Mouse (Mus musculus) CH12.LX (cell line): Measurements from ENCODE around the gene Prmt3. TPM values are rescaled to one million over a fixed set of nuclear protein-coding genes. Genes with fewer than 3 reads are reported as not detected.

Experiments
- DNase-seq: peaks from one replicate; pipeline ENCODE4 v3.0.0-alpha.2; 2013; ENCODE audit errors: extremely low read depth
- H3K27ac ChIP-seq: 2 replicates; pipeline ENCODE4 v1.5.1; 2012; ENCODE audit warnings: low read depth, mild to moderate bottlenecking, control low read depth, moderate library complexity; ENCODE audit not compliant: insufficient read depth
- H3K27me3 ChIP-seq: replicated peaks from 2 replicates; pipeline ENCODE3; 2012; ENCODE audit warnings: inconsistent platforms
- H3K36me3 ChIP-seq, 2 experiments: replicated peaks in 1 of 2; 2 replicates each; pipeline versions ENCODE3 to v1.6.1; 2012; ENCODE audit warnings: inconsistent platforms in 1 of 2, low read length in 1 of 2, mild to moderate bottlenecking in 1 of 2, mixed read lengths in 1 of 2, moderate library complexity in 1 of 2; ENCODE audit not compliant: control insufficient read depth in 1 of 2, insufficient read depth in 1 of 2
- H3K4me1 ChIP-seq, 2 experiments: 2 replicates each; pipeline ENCODE4 v1.6.1; 2012; ENCODE audit warnings: inconsistent platforms in 1 of 2, moderate library complexity in 1 of 2; ENCODE audit not compliant: insufficient read depth in 2 of 2, control insufficient read depth in 1 of 2
- H3K4me2 ChIP-seq: 2 replicates; pipeline ENCODE4 v1.6.1; 2012; ENCODE audit warnings: low read depth, mild to moderate bottlenecking, control low read depth; ENCODE audit not compliant: poor library complexity, insufficient read depth, severe bottlenecking
- H3K4me3 ChIP-seq, 3 experiments: fragments of 150-350 bp in 1 of 3; sonication (generic) in 1 of 3; replicated peaks in 1 of 3; 2 replicates each; pipeline versions ENCODE3 to v1.5.1; 2011 to 2012; ENCODE audit warnings: low read depth in 2 of 3, low read length in 2 of 3, mild to moderate bottlenecking in 2 of 3, moderate library complexity in 2 of 3, control low read depth in 1 of 3, improper control_type of control experiment in 1 of 3, inconsistent platforms in 1 of 3, mixed read lengths in 1 of 3; ENCODE audit not compliant: poor library complexity in 1 of 3
- H3K79me2 ChIP-seq: replicated peaks from 2 replicates; pipeline ENCODE4 v1.6.1; 2012; ENCODE audit warnings: mild to moderate bottlenecking, moderate library complexity; ENCODE audit not compliant: control insufficient read depth, poor library complexity, insufficient read depth, severe bottlenecking; ENCODE audit errors: extremely low read depth
- H3K9ac ChIP-seq: 2 replicates; pipeline ENCODE4 v1.6.1; 2012; ENCODE audit warnings: low read depth, mild to moderate bottlenecking, control low read depth, moderate library complexity; ENCODE audit not compliant: insufficient read depth
- H3K9me3 ChIP-seq: replicated peaks from 2 replicates; pipeline ENCODE3; 2012; ENCODE audit warnings: low read length, inconsistent platforms, mixed read lengths
- CHD2 ChIP-seq: IDR thresholded peaks from 2 replicates; pipeline ENCODE4 v1.6.1; 2011; ENCODE audit warnings: low read length, improper control_type of control experiment
- E2F4 ChIP-seq: IDR thresholded peaks from 2 replicates; pipeline ENCODE4 v1.6.1; 2011; ENCODE audit warnings: low read depth, low read length, improper control_type of control experiment; ENCODE audit not compliant: insufficient replicate concordance
- GABPA ChIP-seq: IDR thresholded peaks from 2 replicates; pipeline ENCODE4 v1.6.1; 2012; ENCODE audit warnings: low read depth, low read length, improper control_type of control experiment, inconsistent platforms; ENCODE audit not compliant: insufficient replicate concordance
- MAFK ChIP-seq: IDR thresholded peaks from 2 replicates; pipeline ENCODE4 v1.6.1; 2011; ENCODE audit warnings: low read length, improper control_type of control experiment; ENCODE audit not compliant: insufficient replicate concordance
- MAX ChIP-seq: IDR thresholded peaks from 2 replicates; pipeline ENCODE4 v1.6.1; 2011; ENCODE audit warnings: low read length, improper control_type of control experiment
- MAZ ChIP-seq: IDR thresholded peaks from 2 replicates; pipeline ENCODE4 v1.6.1; 2012; ENCODE audit warnings: low read depth, mild to moderate bottlenecking, inconsistent platforms, low read length, improper control_type of control experiment, moderate library complexity
- PAX5 ChIP-seq: IDR thresholded peaks from 2 replicates; pipeline ENCODE4 v1.6.1; 2012; ENCODE audit warnings: low read length, inconsistent platforms, mixed read lengths
- POLR2AphosphoS2 ChIP-seq: IDR thresholded peaks from 2 replicates; pipeline ENCODE4 v1.6.1; 2011; ENCODE audit warnings: low read depth, low read length, improper control_type of control experiment
- SIN3A ChIP-seq: IDR thresholded peaks from 2 replicates; pipeline ENCODE4 v1.6.1; 2012; ENCODE audit warnings: low read length, improper control_type of control experiment, inconsistent platforms
- UBTF ChIP-seq: IDR thresholded peaks from 2 replicates; pipeline ENCODE4 v1.6.1; 2012; ENCODE audit warnings: low read depth, mild to moderate bottlenecking, inconsistent platforms, low read length, improper control_type of control experiment, moderate library complexity
- USF1 ChIP-seq: IDR thresholded peaks from 2 replicates; pipeline ENCODE4 v1.6.1; 2014; ENCODE audit warnings: low read depth, mild to moderate bottlenecking, inconsistent platforms, low read length, improper control_type of control experiment
- USF2 ChIP-seq: conservative IDR thresholded peaks from 2 replicates; pipeline ENCODE4 v1.6.1; 2011; ENCODE audit warnings: low read depth, low read length, improper control_type of control experiment
- dilution Hi-C: fragments of 300-500 bp; cut with MboI; formaldehyde crosslinking; loops from 2 replicates; pipeline ENCODE4 v1.14.3; 2020; ENCODE audit warnings: low sequenced_read_pairs; ENCODE audit not compliant: extremely low pct_unique_long_range_greater_than_20kb, extremely low pct_ligation_motif_present
- in situ Hi-C: fragments of 300-500 bp; cut with MboI; formaldehyde crosslinking; loops from 3 replicates; pipeline ENCODE4 v1.14.3; 2019; ENCODE audit warnings: low sequenced_read_pairs, low pct_ligation_motif_present, low pct_unique_long_range_greater_than_20kb, mixed read lengths
- polyA plus RNA-seq: library from polyadenylated mRNA; unstranded; fragments of >175 nt; gene quantifications from 2 replicates; pipeline ENCODE4 v1.2.1, GENCODE M21; 2012; ENCODE audit warnings: low read depth; ENCODE audit not compliant: insufficient read length
- total RNA-seq, 2 experiments: library from RNA; depleted of rRNA; stranded (reverse); fragments of 300-350 nt in 1 of 2; fragments of >200 nt in 1 of 2; gene quantifications; 2 replicates each; pipeline ENCODE4 v1.2.3; 2012 to 2014

The Prmt3 gene
- total and polyA plus RNA-seq, 3 experiments, result 47.9 to 86.0 (median 54.5) TPM

GRCm38 (mm10) chr7:49879998-49880707, 102.0 kb downstream of the Prmt3 start:
- dilution Hi-C loops (no loop called here), in situ Hi-C loops (no loop called here)

GRCm38 (mm10) chr7:49882288-49882687, 104.1 kb downstream of the Prmt3 start:
- no peak overlapping the region for H3K9ac ChIP-seq
- TF ChIP-seq SIN3A (no peak), MAX (no peak), E2F4 (no peak), PAX5 (no peak), USF2 (no peak), MAFK (no peak), GABPA (no peak), POLR2AphosphoS2 (no peak)
- H3K79me2 ChIP-seq, result no peaks in the 10 kb centered on the region
- no peaks in the 10 kb centered on the region for H3K36me3 ChIP-seq
- no peak overlapping the region for H3K4me2 ChIP-seq
- no peaks in the 10 kb centered on the region for H3K9me3 ChIP-seq
- no peak overlapping the region for H3K4me3 ChIP-seq
- H3K27ac ChIP-seq, result no peak overlapping the region
- dilution Hi-C loops, result no loop called here
- DNase-seq, result no peak
- in situ Hi-C loops, result no loop called here
- H3K27me3 ChIP-seq, result no peaks in the 10 kb centered on the region
- H3K4me1 ChIP-seq, result peaks cover 4 to 6% of the 10 kb centered on the region in 2 experiments; a peak in 3 of 4 replicates

More at GRCm38 (mm10) chr7:49879998-49880707, 102.0 kb downstream of the Prmt3 start:
- no peak overlapping the region for H3K4me3 ChIP-seq
- no peaks in the 10 kb centered on the region for H3K36me3 ChIP-seq
- H3K79me2 ChIP-seq, result no peaks in the 10 kb centered on the region
- H3K9me3 ChIP-seq, result no peaks in the 10 kb centered on the region
- H3K4me1 ChIP-seq, result 0 out of 4 replicates have a peak, but pooled peaks cover 0 to 3% of the 10 kb centered on the region in 2 experiments
- H3K4me2 ChIP-seq, result no peak overlapping the region
- DNase-seq, result no peak
- H3K27ac ChIP-seq, result no peak overlapping the region
- no peak overlapping the region for H3K9ac ChIP-seq
- TF ChIP-seq UBTF (no peak), USF1 (no peak), MAZ (no peak), CHD2 (no peak), USF2 (no peak)
- H3K27me3 ChIP-seq, result no peaks in the 10 kb centered on the region
